Mouse (Mus musculus) limb, embryonic 13.5 days (tissue): Measurements from ENCODE around the gene Jag2. TPM values are rescaled to one million over a fixed set of nuclear protein-coding genes. Genes with fewer than 3 reads are reported as not detected.

Experiments used
- ATAC-seq: fragments of 200-750 bp; cut with Nextera tagmentation; 2 replicates; pipeline ENCODE4 v1.8.0; 2017; ENCODE audit warnings: low read depth, moderate number of reproducible peaks, moderate TSS enrichment; ENCODE audit not compliant: low FRiP score
- H3K27ac ChIP-seq: fragments of 300-500 bp; sonication (generic); 2 replicates; pipeline ENCODE4 v1.5.1; 2015; ENCODE audit warnings: inconsistent platforms, mild to moderate bottlenecking, moderate library complexity
- H3K27me3 ChIP-seq: fragments of 300-500 bp; sonication (generic); 2 replicates; pipeline ENCODE4 v1.6.1; 2015; ENCODE audit warnings: mild to moderate bottlenecking, inconsistent platforms
- H3K36me3 ChIP-seq: fragments of 300-500 bp; sonication (generic); 2 replicates; pipeline ENCODE4 v1.6.1; 2015; ENCODE audit warnings: inconsistent platforms, mild to moderate bottlenecking, moderate library complexity
- H3K4me1 ChIP-seq: fragments of 300-500 bp; sonication (generic); 2 replicates; pipeline ENCODE4 v1.6.1; 2015; ENCODE audit warnings: inconsistent platforms
- H3K4me2 ChIP-seq: fragments of 300-500 bp; sonication (generic); replicated peaks from 2 replicates; pipeline ENCODE4 v1.6.1; 2015; ENCODE audit warnings: inconsistent platforms, mild to moderate bottlenecking, moderate library complexity
- H3K4me3 ChIP-seq: fragments of 300-500 bp; sonication (generic); 2 replicates; pipeline ENCODE4 v1.5.1; 2015; ENCODE audit warnings: moderate library complexity, mild to moderate bottlenecking, inconsistent platforms
- H3K9ac ChIP-seq: fragments of 300-500 bp; sonication (generic); 2 replicates; pipeline ENCODE4 v1.6.1; 2015; ENCODE audit warnings: mild to moderate bottlenecking, inconsistent platforms
- H3K9me3 ChIP-seq: fragments of 300-500 bp; sonication (generic); 2 replicates; pipeline ENCODE4 v1.6.1; 2016; ENCODE audit warnings: inconsistent platforms
- WGBS: fragments of 180-500 bp; shearing (Covaris S2); methylation state at CpG from one replicate; pipeline ENCODE4 v1.1.7; 2015; 5-methylcytosine and 5-hydroxymethylcytosine counted together
- microRNA-seq: library from miRNA; unstranded; fragments of <30 nt; microRNA quantifications from one replicate; pipeline ENCODE4, GENCODE M21; 2016
- polyA plus RNA-seq: library from polyadenylated mRNA; unstranded; fragments of >200 nt; fragmentation: Nextera tagmentation; extraction: Ambion mirVana; gene quantifications from 2 replicates; pipeline ENCODE4 v1.2.1, GENCODE M21; 2015

Jag2 gene
- polyA plus RNA-seq, 1 experiment from 2014 or later, result 5.9 TPM

DNA sequence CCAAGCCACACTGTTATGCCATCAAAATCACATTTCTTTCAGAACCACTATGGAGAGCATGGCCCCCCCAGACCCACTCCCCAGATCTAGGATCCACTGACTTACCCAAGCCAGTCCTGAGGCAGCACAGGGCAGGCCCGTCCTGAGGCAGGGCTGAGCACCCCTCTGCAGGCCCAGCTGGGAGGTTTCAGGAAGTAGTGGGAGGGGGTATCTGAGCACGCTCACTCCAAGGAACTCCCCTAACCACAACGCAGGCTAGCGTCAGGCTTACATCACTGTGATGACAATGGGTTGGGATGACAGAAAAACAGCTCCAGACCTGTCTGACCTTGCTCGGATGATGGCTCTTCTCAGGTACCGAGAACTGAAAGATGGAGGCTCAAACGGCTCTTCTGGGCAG lies 68.8 kb downstream of the Jag2 start:
- 66% methylated on average over 7 of the region's 7 CpGs for WGBS
- no peaks in the 10 kb centered on the region for H3K4me1 ChIP-seq
- H3K9ac ChIP-seq, result no peak overlapping the region
- H3K9me3 ChIP-seq, result no peaks in the 10 kb centered on the region
- no peak overlapping the region for H3K27ac ChIP-seq
- no peaks in the 10 kb centered on the region for H3K36me3 ChIP-seq
- no peak overlapping the region for H3K4me3 ChIP-seq
- no peaks in the 10 kb centered on the region for H3K27me3 ChIP-seq
- H3K4me2 ChIP-seq, result no peak overlapping the region
- no peak for ATAC-seq

DNA sequence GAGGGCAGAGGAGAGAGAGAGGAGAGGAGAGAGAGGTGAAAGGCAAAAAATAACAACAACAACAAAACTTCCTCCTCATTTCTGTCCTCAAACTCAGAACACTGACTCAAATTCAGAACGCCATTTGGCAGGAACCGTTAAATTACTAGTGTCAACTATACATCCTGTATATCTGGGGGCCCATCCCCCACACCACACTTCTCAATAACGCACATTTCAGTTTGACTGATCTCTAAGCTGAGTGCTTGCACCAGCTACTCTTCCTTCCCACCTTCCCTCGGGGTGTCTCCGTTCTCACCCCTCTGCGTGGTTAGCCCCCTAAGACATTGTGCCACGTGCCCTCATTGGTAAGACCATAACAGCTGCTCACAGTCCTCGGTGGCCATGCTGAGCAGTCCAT lies 69.6 kb downstream of the Jag2 start:
- Histone ChIP-seq H3K4me2 (no peak overlapping the region), H3K4me1 (no peaks in the 10 kb centered on the region), H3K4me3 (no peak overlapping the region), H3K9ac (no peak overlapping the region), H3K27me3 (no peaks in the 10 kb centered on the region), H3K27ac (no peak overlapping the region), H3K9me3 (no peaks in the 10 kb centered on the region), H3K36me3 (no peaks in the 10 kb centered on the region)
- 65% methylated on average over 8 of the region's 8 CpGs for WGBS
- ATAC-seq, result no peak

DNA sequence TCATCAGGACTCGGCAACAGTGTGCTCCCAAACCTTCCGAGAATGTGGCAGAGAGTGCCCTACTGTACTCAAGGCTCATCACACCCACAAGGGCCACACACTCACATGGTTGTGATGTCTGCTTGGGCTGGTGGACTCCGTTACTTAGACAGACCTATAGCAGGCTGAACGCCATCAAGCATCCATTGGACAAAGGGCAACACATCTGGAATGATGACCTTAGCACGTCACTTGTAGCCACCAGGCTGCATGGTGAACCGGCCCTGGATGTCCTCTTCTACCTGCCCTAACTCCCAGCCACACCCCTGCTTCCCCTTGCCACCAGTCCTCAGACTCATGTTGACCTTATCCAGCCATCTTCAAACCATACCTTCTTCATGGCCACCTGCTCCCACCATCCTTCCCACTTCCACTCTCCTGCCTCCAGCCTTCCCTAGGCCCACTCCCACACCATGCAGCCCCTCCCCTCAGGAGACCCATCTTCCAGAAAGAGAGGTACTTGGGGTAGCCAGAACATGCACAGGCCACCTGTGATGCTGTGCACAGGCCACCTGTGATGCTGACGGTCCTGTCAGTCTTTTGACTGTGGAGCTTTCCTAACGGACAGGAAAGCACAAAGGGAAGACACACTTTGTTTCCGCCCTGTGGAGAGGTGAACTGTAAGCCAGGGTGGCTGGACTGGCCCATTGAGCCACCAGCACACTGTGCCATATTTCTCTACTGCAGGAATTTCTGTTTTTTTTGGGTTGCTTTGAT lies 70.8 kb downstream of the Jag2 start:
- no peak overlapping the region for H3K9ac ChIP-seq
- no peaks in the 10 kb centered on the region for H3K27me3 ChIP-seq
- no peaks in the 10 kb centered on the region for H3K4me1 ChIP-seq
- H3K9me3 ChIP-seq, result no peaks in the 10 kb centered on the region
- WGBS, result 88% methylated on average over 9 of the region's 9 CpGs
- no peak overlapping the region for H3K4me2 ChIP-seq
- H3K27ac ChIP-seq, result no peak overlapping the region
- ATAC-seq, result no peak
- H3K4me3 ChIP-seq, result no peak overlapping the region
- no peaks in the 10 kb centered on the region for H3K36me3 ChIP-seq

Small RNAs within 50 kb of the gene (microRNA-seq; reads per million reads assigned to microRNA genes)
- gene Mir6941, result not detected

Other genes starting within 250 kb of the Jag2 start
- 14.7 and 16.6 TPM in 2 replicates for gene Cep170b, start 209.3 kb downstream of the Jag2 start, polyA plus RNA-seq
- 6.1 and 7.2 TPM in 2 replicates for gene Pld4, start 169.1 kb downstream of the Jag2 start, polyA plus RNA-seq
- 0.61 and 0.64 TPM in 2 replicates for gene Ahnak2, start 127.1 kb downstream of the Jag2 start, polyA plus RNA-seq
- 7.9 and 8.8 TPM in 2 replicates for gene Clba1, start 120.8 kb downstream of the Jag2 start, polyA plus RNA-seq
- gene Cdca4, start 100.4 kb downstream of the Jag2 start, polyA plus RNA-seq, result 132 and 134 TPM in 2 replicates
- gene Gpr132, start 61.5 kb downstream of the Jag2 start, polyA plus RNA-seq, result 0.11 and 0.13 TPM in 2 replicates
- 83.8 and 88.9 TPM in 2 replicates for gene Nudt14, start 12.3 kb upstream of the Jag2 start, polyA plus RNA-seq
- gene Btbd6, start 46.7 kb upstream of the Jag2 start, polyA plus RNA-seq, result 26.7 and 27.5 TPM in 2 replicates
- gene Brf1, start 70.9 kb upstream of the Jag2 start, polyA plus RNA-seq, result 71.4 and 74.0 TPM in 2 replicates
- 14.2 and 16.7 TPM in 2 replicates for gene Pacs2, start 84.7 kb upstream of the Jag2 start, polyA plus RNA-seq
- 0.14 TPM in 1 of 2 replicates, not detected in the other for gene Tex22, start 144.7 kb upstream of the Jag2 start, polyA plus RNA-seq
- gene Mta1, start 168.5 kb upstream of the Jag2 start, polyA plus RNA-seq, result 17.8 and 18.7 TPM in 2 replicates
- gene Crip2, start 210.5 kb upstream of the Jag2 start, polyA plus RNA-seq, result 70.0 and 70.4 TPM in 2 replicates
- 147 and 154 TPM in 2 replicates for gene Crip1, start 216.5 kb upstream of the Jag2 start, polyA plus RNA-seq
- gene Tedc1, start 226.6 kb upstream of the Jag2 start, polyA plus RNA-seq, result 35.5 and 36.6 TPM in 2 replicates